Mouse (Mus musculus): ENCODE results near the gene Tulp3. TPM values are rescaled to one million over a fixed set of nuclear protein-coding genes. Genes with fewer than 3 reads are reported as not detected.
"Not testable (repeated sequence)": the region's sequence is repeated elsewhere in the genome, so short reads cannot be mapped to it uniquely, and the experiment has no call there.

Tulp3 gene
- polyA plus RNA-seq, 1 experiment, result 5.2 TPM

GRCm38 (mm10) chr6:128337467-128337866 lies 18.2 kb downstream of the Tulp3 start:
- no peak for TF ChIP-seq POLR2A (IDR thresholded peaks at IDR 0.05; ENCODE audit: borderline replicate concordance, low read depth, low read length)
- no peak for TF ChIP-seq CTCF (IDR thresholded peaks at IDR 0.05; ENCODE audit: low read depth, low read length)
- Histone ChIP-seq H3K4me1 (ENCODE audit: control insufficient read depth, insufficient read depth, low read length) (no peaks in the 10 kb centered on the region), H3K4me3 (ENCODE audit: insufficient read depth, low read length) (no peak overlapping the region), H3K27ac (ENCODE audit: insufficient read depth, low read depth, low read length) (no peak overlapping the region)

GRCm38 (mm10) chr6:128334397-128335124 lies 21.1 kb downstream of the Tulp3 start:
- Histone ChIP-seq H3K4me1 (ENCODE audit: control insufficient read depth, insufficient read depth, low read length) (no peaks in the 10 kb centered on the region), H3K4me3 (ENCODE audit: insufficient read depth, low read length) (no peak overlapping the region), H3K27ac (ENCODE audit: insufficient read depth, low read depth, low read length) (no peak overlapping the region)
- TF ChIP-seq POLR2A (IDR thresholded peaks at IDR 0.05; ENCODE audit: borderline replicate concordance, low read depth, low read length) (no peak), CTCF (IDR thresholded peaks at IDR 0.05; ENCODE audit: low read depth, low read length) (0 out of 2 replicates have a peak, but pooled peaks have one; percentile 30)

GRCm38 (mm10) chr6:128318317-128318716 lies 37.3 kb downstream of the Tulp3 start:
- no peak for TF ChIP-seq CTCF (IDR thresholded peaks at IDR 0.05; ENCODE audit: low read depth, low read length)
- TF ChIP-seq POLR2A (IDR thresholded peaks at IDR 0.05; ENCODE audit: borderline replicate concordance, low read depth, low read length), result no peak
- Histone ChIP-seq H3K4me3 (ENCODE audit: insufficient read depth, low read length) (no peak overlapping the region), H3K27ac (ENCODE audit: insufficient read depth, low read depth, low read length) (no peak overlapping the region), H3K4me1 (ENCODE audit: control insufficient read depth, insufficient read depth, low read length) (no peaks in the 10 kb centered on the region)

- H3K27ac ChIP-seq (ENCODE audit: insufficient read depth, low read depth, low read length), result no peak overlapping the region
These were observed 40.1 kb downstream of the Tulp3 start for GRCm38 (mm10) chr6:128315597-128315996.

GRCm38 (mm10) chr6:128314796-128315195 lies 40.9 kb downstream of the Tulp3 start:
- Histone ChIP-seq H3K4me3 (ENCODE audit: insufficient read depth, low read length) (no peak overlapping the region), H3K4me1 (ENCODE audit: control insufficient read depth, insufficient read depth, low read length) (no peaks in the 10 kb centered on the region), H3K27ac (ENCODE audit: insufficient read depth, low read depth, low read length) (no peak overlapping the region)
- TF ChIP-seq CTCF (IDR thresholded peaks at IDR 0.05; ENCODE audit: low read depth, low read length) (no peak), POLR2A (IDR thresholded peaks at IDR 0.05; ENCODE audit: borderline replicate concordance, low read depth, low read length) (no peak)

More at GRCm38 (mm10) chr6:128315597-128315996, 40.1 kb downstream of the Tulp3 start:
- Histone ChIP-seq H3K4me1 (ENCODE audit: control insufficient read depth, insufficient read depth, low read length) (no peaks in the 10 kb centered on the region), H3K4me3 (ENCODE audit: insufficient read depth, low read length) (no peak overlapping the region)
- TF ChIP-seq CTCF (IDR thresholded peaks at IDR 0.05; ENCODE audit: low read depth, low read length), result no peak
- no peak for TF ChIP-seq POLR2A (IDR thresholded peaks at IDR 0.05; ENCODE audit: borderline replicate concordance, low read depth, low read length)

GRCm38 (mm10) chr6:128308311-128308710 lies 47.3 kb downstream of the Tulp3 start:
- Histone ChIP-seq H3K27ac (ENCODE audit: insufficient read depth, low read depth, low read length) (no peak overlapping the region), H3K4me1 (ENCODE audit: control insufficient read depth, insufficient read depth, low read length) (no peaks in the 10 kb centered on the region), H3K4me3 (ENCODE audit: insufficient read depth, low read length) (no peak overlapping the region)
- TF ChIP-seq CTCF (IDR thresholded peaks at IDR 0.05; ENCODE audit: low read depth, low read length) (peak; percentile 43; the same call in 1 of the 2 replicates), POLR2A (IDR thresholded peaks at IDR 0.05; ENCODE audit: borderline replicate concordance, low read depth, low read length) (no peak)

GRCm38 (mm10) chr6:128304801-128305200 lies 50.9 kb downstream of the Tulp3 start:
- no peak for TF ChIP-seq CTCF (IDR thresholded peaks at IDR 0.05; ENCODE audit: low read depth, low read length)
- TF ChIP-seq POLR2A (IDR thresholded peaks at IDR 0.05; ENCODE audit: borderline replicate concordance, low read depth, low read length), result no peak
- no peak overlapping the region for H3K27ac ChIP-seq (ENCODE audit: insufficient read depth, low read depth, low read length)
- H3K4me3 ChIP-seq (ENCODE audit: insufficient read depth, low read length), result no peak overlapping the region
- no peaks in the 10 kb centered on the region for H3K4me1 ChIP-seq (ENCODE audit: control insufficient read depth, insufficient read depth, low read length)

GRCm38 (mm10) chr6:128302640-128303039 lies 53.0 kb downstream of the Tulp3 start:
- not testable (repeated sequence) for H3K4me1 ChIP-seq (ENCODE audit: control insufficient read depth, insufficient read depth, low read length); H3K4me3 ChIP-seq (ENCODE audit: insufficient read depth, low read length); H3K27ac ChIP-seq (ENCODE audit: insufficient read depth, low read depth, low read length)

- H3K4me1 ChIP-seq (ENCODE audit: control insufficient read depth, insufficient read depth, low read length), result no peaks in the 10 kb centered on the region
- TF ChIP-seq CTCF (IDR thresholded peaks at IDR 0.05; ENCODE audit: low read depth, low read length) (no peak), POLR2A (IDR thresholded peaks at IDR 0.05; ENCODE audit: borderline replicate concordance, low read depth, low read length) (no peak)
- no peak overlapping the region for H3K4me3 ChIP-seq (ENCODE audit: insufficient read depth, low read length)
- no peak overlapping the region for H3K27ac ChIP-seq (ENCODE audit: insufficient read depth, low read depth, low read length)
These were observed 53.8 kb downstream of the Tulp3 start for GRCm38 (mm10) chr6:128301891-128302290.

GRCm38 (mm10) chr6:128301458-128301857 lies 54.2 kb downstream of the Tulp3 start:
- Histone ChIP-seq H3K4me1 (ENCODE audit: control insufficient read depth, insufficient read depth, low read length) (no peaks in the 10 kb centered on the region), H3K27ac (ENCODE audit: insufficient read depth, low read depth, low read length) (no peak overlapping the region), H3K4me3 (ENCODE audit: insufficient read depth, low read length) (no peak overlapping the region)
- TF ChIP-seq POLR2A (IDR thresholded peaks at IDR 0.05; ENCODE audit: borderline replicate concordance, low read depth, low read length) (no peak), CTCF (IDR thresholded peaks at IDR 0.05; ENCODE audit: low read depth, low read length) (no peak)

Measured in bone marrow macrophage, adult 2 months (primary cell).